Mouse (Mus musculus): ENCODE results near the gene Rps6ka5.

GRCm38 (mm10) chr12:100516161-100516838, 210.5 kb downstream of the Rps6ka5 start:
- TF ChIP-seq CTCF (IDR thresholded peaks at IDR 0.05; ENCODE audit: low read depth, low read length) (no peak), POLR2A (IDR thresholded peaks at IDR 0.05; ENCODE audit: extremely low read depth, insufficient read depth, low read length) (no peak)

Measured in liver, adult 2 months (tissue).